Mouse (Mus musculus) stomach, embryonic 15.5 days (tissue): Measurements from ENCODE around the gene Fez2. TPM values are rescaled to one million over a fixed set of nuclear protein-coding genes. Genes with fewer than 3 reads are reported as not detected.

Experiments used
- ATAC-seq: fragments of 200-750 bp; cut with Nextera tagmentation; 2 replicates; pipeline ENCODE4 v1.8.0; 2017; ENCODE audit warnings: low read depth, moderate number of reproducible peaks, moderate TSS enrichment; ENCODE audit not compliant: insufficient read depth, low FRiP score
- H3K27ac ChIP-seq: fragments of 300-500 bp; sonication (generic); 2 replicates; pipeline ENCODE4 v1.5.1; 2015; ENCODE audit warnings: mild to moderate bottlenecking, inconsistent platforms
- H3K27me3 ChIP-seq: fragments of 300-500 bp; sonication (generic); replicated peaks from 2 replicates; pipeline ENCODE4 v1.6.1; 2015; ENCODE audit warnings: inconsistent platforms
- H3K36me3 ChIP-seq: fragments of 300-500 bp; sonication (generic); 2 replicates; pipeline ENCODE4 v1.6.1; 2015; ENCODE audit warnings: inconsistent platforms
- H3K4me1 ChIP-seq: fragments of 300-500 bp; sonication (generic); 2 replicates; pipeline ENCODE4 v1.6.1; 2015; ENCODE audit warnings: inconsistent platforms
- H3K4me2 ChIP-seq: fragments of 300-500 bp; sonication (generic); 2 replicates; pipeline ENCODE4 v1.6.1; 2015; ENCODE audit warnings: mild to moderate bottlenecking, inconsistent platforms
- H3K4me3 ChIP-seq: fragments of 300-500 bp; sonication (generic); replicated peaks from 2 replicates; pipeline ENCODE4 v1.5.1; 2015; ENCODE audit warnings: inconsistent platforms
- H3K9ac ChIP-seq: fragments of 300-500 bp; sonication (generic); 2 replicates; pipeline ENCODE4 v1.6.1; 2015; ENCODE audit warnings: inconsistent platforms
- H3K9me3 ChIP-seq: fragments of 300-500 bp; sonication (generic); 2 replicates; pipeline ENCODE4 v1.6.1; 2016; ENCODE audit warnings: inconsistent platforms
- WGBS: fragments of 180-500 bp; shearing (Covaris S2); methylation state at CpG from one replicate; pipeline ENCODE4 v1.1.7; 2015; 5-methylcytosine and 5-hydroxymethylcytosine counted together
- polyA plus RNA-seq: library from polyadenylated mRNA; unstranded; fragments of >200 nt; fragmentation: Nextera tagmentation; extraction: Ambion mirVana; gene quantifications from 2 replicates; pipeline ENCODE4 v1.2.1, GENCODE M21; 2015

The Fez2 gene
- polyA plus RNA-seq, 1 experiment from 2014 or later: 39.6 TPM

DNA sequence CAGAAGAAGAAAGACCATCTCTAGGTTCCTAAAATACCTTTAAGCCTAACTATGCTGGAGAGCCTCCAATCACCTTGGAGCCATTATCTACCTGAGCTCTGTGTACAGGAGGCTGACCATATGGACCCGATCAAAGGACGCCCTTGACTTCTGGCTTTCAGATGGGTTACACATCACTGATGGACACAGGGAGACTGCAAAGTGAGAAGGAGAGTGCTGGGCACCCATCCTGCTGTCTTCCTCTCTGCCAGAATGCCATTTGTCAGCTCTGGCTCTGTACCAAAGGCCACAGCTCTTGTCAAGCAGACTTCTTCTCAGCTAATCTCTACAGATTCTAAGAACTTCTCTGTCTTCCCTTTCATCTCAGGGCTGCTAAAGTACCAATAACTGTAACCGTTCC, 12.6 kb downstream of the Fez2 start:
- Histone ChIP-seq H3K4me2 (no peak overlapping the region), H3K9ac (no peak overlapping the region), H3K9me3 (no peaks in the 10 kb centered on the region), H3K27ac (no peak overlapping the region), H3K27me3 (no peaks in the 10 kb centered on the region), H3K4me3 (no peak overlapping the region), H3K36me3 (peaks cover 7% of the 10 kb centered on the region; the same call in 1 of the 2 replicates), H3K4me1 (peaks cover 7% of the 10 kb centered on the region; the same call in 1 of the 2 replicates)
- 87% methylated on average over 3 of the region's 3 CpGs for WGBS
- no peak for ATAC-seq

DNA sequence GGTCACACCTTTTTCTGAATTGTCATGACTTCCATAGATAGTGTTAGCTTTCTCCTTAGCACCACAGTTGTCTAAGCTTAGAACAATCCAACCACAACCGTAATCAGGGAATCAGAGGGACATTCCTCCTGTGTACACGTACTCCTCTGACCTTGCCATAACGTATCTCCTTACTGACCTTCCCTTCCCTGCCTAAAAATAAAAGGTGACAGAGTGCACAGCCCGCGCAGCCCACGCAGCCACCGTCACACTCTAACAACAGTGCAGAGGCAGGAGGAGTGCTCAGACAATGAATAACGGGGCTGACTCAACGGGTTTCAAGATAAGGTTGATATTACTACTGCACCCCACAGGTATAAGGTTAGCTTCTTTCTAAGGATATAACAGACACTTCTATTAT, 14.1 kb downstream of the Fez2 start:
- H3K4me1 ChIP-seq: peaks cover 11% of the 10 kb centered on the region; the same call in 1 of the 2 replicates
- no peak for ATAC-seq
- H3K9ac ChIP-seq: no peak overlapping the region
- no peaks in the 10 kb centered on the region for H3K27me3 ChIP-seq
- no peaks in the 10 kb centered on the region for H3K9me3 ChIP-seq
- no peak overlapping the region for H3K4me3 ChIP-seq
- no peak overlapping the region for H3K4me2 ChIP-seq
- peaks cover 7% of the 10 kb centered on the region; the same call in 1 of the 2 replicates for H3K36me3 ChIP-seq
- no peak overlapping the region for H3K27ac ChIP-seq
- WGBS: 83% methylated on average over 9 of the region's 9 CpGs

- no peak for ATAC-seq
- Histone ChIP-seq H3K4me3 (no peak overlapping the region), H3K27me3 (no peaks in the 10 kb centered on the region), H3K36me3 (peaks cover 10% of the 10 kb centered on the region; the same call in 1 of the 2 replicates), H3K4me2 (no peak overlapping the region), H3K9me3 (no peaks in the 10 kb centered on the region), H3K27ac (no peak overlapping the region), H3K4me1 (peaks cover 11% of the 10 kb centered on the region; the same call in 1 of the 2 replicates), H3K9ac (no peak overlapping the region)
- WGBS: 60% methylated on average over 4 of the region's 4 CpGs
Measured at GRCm38 (mm10) chr17:78403229-78403628, 14.7 kb downstream of the Fez2 start.

DNA sequence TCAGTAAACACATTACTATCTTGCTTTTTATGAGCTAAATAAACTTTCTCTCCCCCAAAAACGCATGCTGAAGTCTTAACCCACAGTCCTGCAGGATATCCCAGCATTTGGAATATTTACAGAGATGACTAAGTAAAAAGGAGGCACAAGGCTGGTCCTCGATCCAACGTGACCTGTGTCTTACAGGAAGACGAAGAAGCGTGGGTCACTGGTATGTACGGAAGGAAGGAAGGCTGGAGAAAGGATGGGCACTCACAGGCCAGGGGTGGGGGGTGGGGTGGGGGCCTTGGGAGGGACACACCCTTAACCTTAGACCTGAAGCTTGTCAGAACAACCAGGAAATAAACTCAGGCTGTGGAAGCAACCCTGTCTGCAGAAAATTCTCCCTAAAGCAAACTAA, 15.8 kb downstream of the Fez2 start:
- H3K36me3 ChIP-seq: peaks cover 13% of the 10 kb centered on the region; the same call in 1 of the 2 replicates
- ATAC-seq: no peak

DNA sequence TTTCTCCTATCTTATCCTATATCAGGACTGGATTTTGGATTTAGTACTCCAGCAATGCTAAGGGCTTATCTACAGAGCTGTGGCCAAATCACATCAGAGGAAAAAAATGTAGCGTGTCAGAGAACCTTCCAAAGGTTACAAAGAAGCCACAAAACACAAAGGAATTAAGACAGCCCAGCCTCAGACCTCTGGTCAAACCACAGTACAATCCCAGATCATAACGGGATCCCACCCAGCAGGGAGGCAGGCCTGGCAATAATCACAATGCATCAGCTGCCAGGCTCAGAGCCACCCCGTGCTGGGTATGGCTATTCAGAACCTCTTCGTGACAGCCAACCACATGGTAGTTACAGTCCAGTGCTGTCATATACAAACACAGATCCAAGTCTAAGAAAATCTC, 16.2 kb downstream of the Fez2 start:
- H3K4me1 ChIP-seq: peaks cover 11% of the 10 kb centered on the region; the same call in 1 of the 2 replicates
- no peak for ATAC-seq
- no peak overlapping the region for H3K4me3 ChIP-seq
- WGBS: 60% methylated on average over 4 of the region's 4 CpGs
- H3K27ac ChIP-seq: no peak overlapping the region; the same call in 1 of the 2 replicates
- H3K9me3 ChIP-seq: no peaks in the 10 kb centered on the region
- no peak overlapping the region for H3K4me2 ChIP-seq
- H3K27me3 ChIP-seq: no peaks in the 10 kb centered on the region
- peaks cover 13% of the 10 kb centered on the region; the same call in 1 of the 2 replicates for H3K36me3 ChIP-seq
- no peak overlapping the region for H3K9ac ChIP-seq

More for the DNA sequence above, 15.8 kb downstream of the Fez2 start:
- H3K27me3 ChIP-seq: no peaks in the 10 kb centered on the region
- no peak overlapping the region for H3K4me3 ChIP-seq
- no peak overlapping the region for H3K4me2 ChIP-seq
- H3K4me1 ChIP-seq: peaks cover 11% of the 10 kb centered on the region; the same call in 1 of the 2 replicates
- no peaks in the 10 kb centered on the region for H3K9me3 ChIP-seq
- 60% methylated on average over 6 of the region's 6 CpGs for WGBS
- no peak overlapping the region for H3K27ac ChIP-seq
- no peak overlapping the region for H3K9ac ChIP-seq

DNA sequence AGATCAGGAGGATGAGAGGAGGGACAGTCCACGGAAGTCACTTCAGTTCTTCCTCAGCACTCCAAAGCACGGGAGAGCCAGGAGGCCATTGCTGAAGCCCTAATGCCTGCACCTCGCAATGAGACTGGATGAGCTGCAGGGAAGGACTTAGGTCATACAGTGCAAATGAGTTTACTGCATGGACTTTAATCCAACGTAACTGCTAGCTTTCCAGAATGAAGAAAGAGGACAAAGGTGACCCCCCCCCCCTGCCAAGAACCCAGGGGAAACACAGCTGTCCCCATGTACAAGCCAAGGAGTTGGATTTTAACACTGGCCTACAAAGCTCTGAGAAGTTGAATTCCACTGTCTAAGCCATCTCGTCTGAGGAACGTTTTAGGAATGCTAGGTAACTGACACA, 16.6 kb downstream of the Fez2 start:
- 66% methylated on average over 6 of the region's 6 CpGs for WGBS
- Histone ChIP-seq H3K4me2 (no peak overlapping the region), H3K27me3 (no peaks in the 10 kb centered on the region), H3K9ac (no peak overlapping the region), H3K36me3 (peaks cover 13% of the 10 kb centered on the region; the same call in 1 of the 2 replicates), H3K4me1 (peaks cover 11% of the 10 kb centered on the region; the same call in 1 of the 2 replicates), H3K4me3 (no peak overlapping the region), H3K27ac (0 out of 2 replicates have a peak overlapping the region, but pooled peaks have one; percentile 35), H3K9me3 (no peaks in the 10 kb centered on the region)
- ATAC-seq: peak; percentile 33; the same call in 1 of the 2 replicates

DNA sequence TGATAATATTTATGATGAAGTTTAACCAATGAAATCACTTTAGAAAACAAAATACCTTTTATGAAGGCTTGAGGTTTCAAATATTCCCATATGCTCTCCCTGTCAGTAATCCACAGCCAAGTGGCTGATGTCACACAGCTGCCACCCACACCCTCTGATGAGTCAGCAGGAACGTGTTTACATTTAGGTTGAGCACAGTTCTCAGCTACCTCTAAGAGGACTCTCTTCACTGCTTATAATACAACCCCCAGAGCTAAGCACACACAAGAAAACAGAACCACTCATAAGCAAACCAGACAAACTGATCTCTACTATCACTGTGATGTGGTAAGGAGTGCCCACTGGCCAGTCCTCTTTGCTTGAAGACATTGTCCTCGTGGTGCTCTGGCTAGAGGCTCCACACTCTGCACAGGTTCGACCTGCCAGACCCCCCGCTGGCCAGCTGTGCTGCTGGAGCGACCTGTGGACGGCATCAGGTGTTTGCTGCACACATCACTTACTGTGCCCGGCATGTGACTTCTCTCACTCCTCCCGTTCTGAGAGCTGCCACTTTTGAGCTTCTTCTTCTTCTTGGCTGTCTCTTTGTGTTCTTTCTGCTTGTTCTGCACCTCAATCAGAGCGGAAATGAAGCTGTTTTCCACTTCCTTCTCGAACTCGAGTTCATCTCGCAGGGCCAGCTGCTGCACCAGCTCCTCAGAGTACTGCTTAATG, 17.7 kb downstream of the Fez2 start:
- peaks cover 11% of the 10 kb centered on the region; the same call in 1 of the 2 replicates for H3K4me1 ChIP-seq
- no peak overlapping the region for H3K9ac ChIP-seq
- WGBS: 66% methylated on average over 12 of the region's 12 CpGs
- H3K36me3 ChIP-seq: peaks cover 13% of the 10 kb centered on the region; the same call in 1 of the 2 replicates
- H3K9me3 ChIP-seq: no peaks in the 10 kb centered on the region
- no peaks in the 10 kb centered on the region for H3K27me3 ChIP-seq
- H3K4me3 ChIP-seq: no peak overlapping the region
- peak overlapping the region; percentile 48; the same call in 1 of the 2 replicates for H3K27ac ChIP-seq
- peak; percentile 67; the same call in 1 of the 2 replicates for ATAC-seq
- no peak overlapping the region for H3K4me2 ChIP-seq

- no peak for ATAC-seq
- Histone ChIP-seq H3K9me3 (no peaks in the 10 kb centered on the region), H3K4me1 (no peaks in the 10 kb centered on the region), H3K9ac (no peak overlapping the region), H3K4me3 (no peak overlapping the region), H3K27me3 (no peaks in the 10 kb centered on the region), H3K4me2 (no peak overlapping the region), H3K27ac (no peak overlapping the region), H3K36me3 (0 out of 2 replicates have a peak, but pooled peaks cover 2% of the 10 kb centered on the region)
- WGBS: 56% methylated on average over 9 of the region's 9 CpGs
Measured at GRCm38 (mm10) chr17:78392401-78393087, 25.4 kb downstream of the Fez2 start.

DNA sequence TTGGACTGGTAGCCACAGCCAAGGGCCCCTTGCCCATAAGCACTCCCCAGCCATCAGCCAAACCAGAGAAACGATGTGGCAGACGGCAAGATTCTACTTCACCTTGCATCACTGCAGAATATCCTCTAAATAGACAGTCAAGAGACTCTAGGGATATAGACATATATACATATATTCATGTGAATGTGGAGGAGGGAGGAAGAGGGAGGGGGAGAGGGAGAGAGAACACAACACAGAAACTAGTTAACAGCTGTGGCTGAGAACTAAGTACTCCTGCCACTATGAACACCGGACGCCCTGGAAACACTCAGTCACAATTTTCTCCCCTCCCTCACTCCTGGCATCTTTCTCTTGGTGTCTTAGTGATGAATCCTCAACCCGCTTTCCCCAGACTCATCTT, 28.4 kb downstream of the Fez2 start:
- H3K36me3 ChIP-seq: no peaks in the 10 kb centered on the region
- no peak overlapping the region for H3K4me3 ChIP-seq
- WGBS: 87% methylated on average over 5 of the region's 5 CpGs
- no peak overlapping the region for H3K4me2 ChIP-seq
- no peaks in the 10 kb centered on the region for H3K27me3 ChIP-seq
- H3K27ac ChIP-seq: no peak overlapping the region
- no peak for ATAC-seq
- no peaks in the 10 kb centered on the region for H3K4me1 ChIP-seq
- H3K9me3 ChIP-seq: no peaks in the 10 kb centered on the region
- no peak overlapping the region for H3K9ac ChIP-seq

DNA sequence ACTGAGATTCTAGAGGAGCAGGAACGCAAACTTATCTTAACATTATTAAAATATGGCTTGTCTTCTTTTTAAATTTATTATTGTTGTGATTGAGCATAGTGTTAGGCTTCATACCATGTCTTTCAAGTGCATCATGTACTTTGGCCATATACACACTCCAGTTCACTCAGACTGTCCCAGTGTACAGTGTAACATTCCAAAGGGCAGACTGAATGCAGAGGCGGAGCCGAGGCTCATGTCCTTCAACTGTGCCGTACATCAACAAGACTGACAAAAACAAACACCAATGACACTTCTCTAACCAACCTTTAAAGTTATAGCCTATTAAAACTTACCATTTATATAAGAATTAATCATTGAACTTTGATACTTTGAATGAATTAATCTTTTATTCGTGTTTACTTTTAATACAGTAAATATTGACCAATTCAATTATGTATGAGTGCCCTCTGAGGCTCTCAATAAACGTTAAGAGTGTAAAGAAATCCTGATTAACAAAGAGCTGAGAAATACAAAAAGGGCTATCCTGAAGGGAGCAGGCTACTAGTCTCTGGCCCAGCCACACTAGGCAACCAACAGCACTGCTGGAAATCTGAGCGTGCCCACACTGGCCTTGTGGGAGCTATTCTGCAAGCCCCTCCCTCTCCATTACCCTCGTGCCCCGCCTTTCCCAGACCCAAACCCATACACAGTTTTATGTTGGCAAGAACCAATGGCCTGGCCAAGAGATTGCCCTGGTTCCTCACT, 29.7 kb downstream of the Fez2 start:
- no peak overlapping the region for H3K9ac ChIP-seq
- 65% methylated on average over 9 of the region's 9 CpGs for WGBS
- no peaks in the 10 kb centered on the region for H3K27me3 ChIP-seq
- peak; percentile 76 for ATAC-seq
- H3K4me3 ChIP-seq: no peak overlapping the region
- H3K4me1 ChIP-seq: no peaks in the 10 kb centered on the region
- no peak overlapping the region; the same call in 1 of the 2 replicates for H3K27ac ChIP-seq
- H3K36me3 ChIP-seq: no peaks in the 10 kb centered on the region
- no peaks in the 10 kb centered on the region for H3K9me3 ChIP-seq
- H3K4me2 ChIP-seq: no peak overlapping the region

DNA sequence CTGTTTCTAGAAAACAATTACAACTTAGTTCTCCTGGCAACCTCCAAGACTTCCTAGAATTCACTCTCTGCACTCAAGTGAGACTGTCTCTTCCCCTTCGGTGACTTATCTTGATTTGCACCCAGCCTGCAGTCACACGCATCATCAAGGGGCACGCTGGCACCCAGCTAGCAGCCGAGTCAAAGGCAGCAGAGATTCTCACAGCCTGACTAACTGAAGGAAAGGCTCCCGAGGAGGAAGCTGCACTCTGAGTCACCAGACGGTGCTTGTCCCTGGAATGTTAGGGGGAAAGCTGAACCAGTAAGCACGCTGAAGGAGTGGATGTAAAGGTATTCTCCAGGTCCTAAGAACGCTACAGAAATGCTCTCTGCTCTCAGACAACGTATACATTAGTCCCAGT, 30.3 kb downstream of the Fez2 start:
- Histone ChIP-seq H3K4me1 (no peaks in the 10 kb centered on the region), H3K27ac (no peak overlapping the region), H3K9me3 (no peaks in the 10 kb centered on the region), H3K9ac (no peak overlapping the region), H3K36me3 (no peaks in the 10 kb centered on the region), H3K4me2 (no peak overlapping the region), H3K27me3 (no peaks in the 10 kb centered on the region), H3K4me3 (no peak overlapping the region)
- ATAC-seq: no peak
- 71% methylated on average over 9 of the region's 9 CpGs for WGBS
